Mouse (Mus musculus) neural tube, embryonic 11.5 days (tissue): ENCODE measurements around the gene Trim37. TPM values are rescaled to one million over a fixed set of nuclear protein-coding genes. Genes with fewer than 3 reads are reported as not detected.
A peak's percentile ranks its signal among the peaks of the same experiment; 100 is the strongest.

ENCODE experiments used
- ATAC-seq: fragments of 200-750 bp; cut with Nextera tagmentation; 2 replicates; pipeline ENCODE4 v1.8.0; 2017; ENCODE audit warnings: moderate number of reproducible peaks, mild to moderate bottlenecking, moderate TSS enrichment, moderate library complexity; ENCODE audit not compliant: insufficient read depth, low FRiP score, low TSS enrichment
- DNase-seq: peaks from one replicate; pipeline ENCODE4 v3.0.0-alpha.2; 2015; ENCODE audit warnings: low spot score
- H3K27ac ChIP-seq: fragments of 300-500 bp; sonication (generic); 2 replicates; pipeline ENCODE4 v1.5.1; 2014; ENCODE audit warnings: low read depth, mild to moderate bottlenecking, low read length
- H3K27me3 ChIP-seq: fragments of 300-500 bp; sonication (generic); 2 replicates; pipeline ENCODE4 v1.6.1; 2014; ENCODE audit warnings: mild to moderate bottlenecking, low read length, mixed read lengths; ENCODE audit not compliant: control insufficient read depth, insufficient read depth
- H3K36me3 ChIP-seq: fragments of 300-500 bp; sonication (generic); 2 replicates; pipeline ENCODE4 v1.6.1; 2014; ENCODE audit warnings: mild to moderate bottlenecking, low read length, moderate library complexity, mixed read lengths; ENCODE audit not compliant: control insufficient read depth, insufficient read depth
- H3K4me1 ChIP-seq: fragments of 300-500 bp; sonication (generic); 2 replicates; pipeline ENCODE4 v1.6.1; 2014; ENCODE audit warnings: low read length, mixed read lengths; ENCODE audit not compliant: control insufficient read depth, insufficient read depth
- H3K4me2 ChIP-seq: fragments of 300-500 bp; sonication (generic); 2 replicates; pipeline ENCODE4 v1.6.1; 2014; ENCODE audit warnings: low read depth, mild to moderate bottlenecking, moderate library complexity
- H3K4me3 ChIP-seq: fragments of 300-500 bp; sonication (generic); 2 replicates; pipeline ENCODE4 v1.5.1; 2014; ENCODE audit warnings: low read depth, low read length
- H3K9ac ChIP-seq: fragments of 300-500 bp; sonication (generic); 2 replicates; pipeline ENCODE4 v1.6.1; 2014; ENCODE audit warnings: mild to moderate bottlenecking, low read length
- H3K9me3 ChIP-seq: fragments of 300-500 bp; sonication (generic); 2 replicates; pipeline ENCODE4 v1.6.1; 2016; ENCODE audit warnings: low read length; ENCODE audit not compliant: control insufficient read depth
- WGBS: fragments of 180-500 bp; shearing (Covaris S2); extraction: QIAGEN DNeasy Blood & Tissue Kit; methylation state at CpG from one replicate; pipeline ENCODE4 v1.1.7; 2014; 5-methylcytosine and 5-hydroxymethylcytosine counted together
- polyA plus RNA-seq: library from polyadenylated mRNA; unstranded; fragments of >200 nt; fragmentation: Nextera tagmentation; extraction: Ambion mirVana; gene quantifications from 2 replicates; pipeline ENCODE4 v1.2.1, GENCODE M21; 2014

The Trim37 gene
- polyA plus RNA-seq, 1 experiment from 2014 or later = 80.3 TPM

DNA sequence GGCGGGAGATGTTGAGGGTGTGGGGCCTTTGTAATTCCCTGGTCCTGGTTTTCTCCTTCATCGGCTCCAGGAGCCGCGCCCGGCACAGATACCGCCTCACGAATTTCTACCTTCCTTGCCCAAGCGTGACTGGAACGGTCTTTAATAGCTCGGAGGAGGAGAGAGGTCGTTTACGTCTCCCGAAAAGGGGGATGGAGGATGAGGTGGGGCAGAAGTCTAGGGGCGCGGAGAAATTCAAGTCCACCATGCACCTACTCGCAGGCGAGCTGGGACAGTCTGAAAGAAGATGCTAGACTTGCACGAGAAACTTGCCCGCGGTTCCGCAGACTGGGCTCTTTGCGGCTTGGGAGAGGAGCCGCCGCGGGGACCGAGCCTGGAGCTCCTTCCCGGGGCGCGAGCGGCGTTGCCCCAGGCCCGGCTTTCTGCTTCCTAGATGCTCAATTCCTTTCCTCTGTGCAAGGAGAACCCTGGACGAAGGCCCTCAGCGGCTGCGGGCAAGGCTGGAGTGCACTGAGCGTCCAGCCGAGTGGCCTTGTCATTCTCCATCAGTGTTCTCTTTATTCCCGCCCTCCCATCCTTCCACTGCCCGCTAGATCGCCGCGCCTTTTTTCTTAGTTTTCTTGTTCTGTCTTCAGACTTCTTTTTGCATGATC is 17.2 kb upstream of the Trim37 start:
- H3K4me2 ChIP-seq = peak overlapping the region; percentile 51
- ATAC-seq = no peak
- DNase-seq = peak; percentile 58
- no peaks in the 10 kb centered on the region; the same call in 1 of the 2 replicates for H3K4me1 ChIP-seq
- H3K27ac ChIP-seq = peak overlapping the region; percentile 93
- H3K4me3 ChIP-seq = peak overlapping the region; percentile 95
- 0 out of 2 replicates have a peak, but pooled peaks cover under 1% of the 10 kb centered on the region for H3K36me3 ChIP-seq
- under 1% methylated on average over 42 of the region's 42 CpGs for WGBS
- H3K9me3 ChIP-seq = no peaks in the 10 kb centered on the region
- no peaks in the 10 kb centered on the region for H3K27me3 ChIP-seq
- H3K9ac ChIP-seq = peak overlapping the region; percentile 98

DNA sequence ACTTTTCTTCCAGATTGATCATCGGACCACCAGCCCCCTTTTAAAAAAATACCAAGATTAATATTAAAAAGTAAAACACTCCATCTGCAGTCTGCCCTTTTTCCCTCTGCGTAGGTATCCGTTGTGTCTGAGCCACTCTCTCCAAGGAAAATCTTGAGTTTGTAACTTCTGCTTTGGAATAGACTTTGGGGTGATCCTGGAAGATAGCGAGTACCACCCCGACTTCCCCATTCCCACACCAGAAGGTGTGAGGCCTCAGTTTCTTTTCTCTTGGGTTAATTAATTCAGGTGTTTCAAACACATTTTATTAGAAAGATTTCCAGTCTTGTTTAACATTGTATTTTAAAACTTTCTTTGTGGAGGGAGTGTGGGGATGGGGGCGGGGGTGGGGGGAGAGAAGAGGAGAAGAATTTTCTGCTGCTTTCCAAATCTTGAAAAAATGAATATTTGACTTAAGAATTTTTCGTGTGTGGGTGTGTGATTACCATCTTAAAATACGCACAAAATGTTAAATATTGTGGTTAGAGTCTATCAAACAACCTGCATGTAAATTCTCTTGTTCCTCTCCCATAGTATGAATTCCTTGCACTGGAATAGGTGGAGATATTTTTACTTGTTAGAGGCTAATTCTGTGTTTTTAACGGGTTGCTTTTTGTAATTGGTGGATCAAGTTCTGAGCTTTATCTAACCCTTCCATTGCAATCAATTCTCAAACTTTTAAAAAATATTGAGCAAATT is 16.5 kb upstream of the Trim37 start:
- no peak for ATAC-seq
- WGBS = 11% methylated on average over 9 of the region's 9 CpGs
- DNase-seq = no peak

DNA sequence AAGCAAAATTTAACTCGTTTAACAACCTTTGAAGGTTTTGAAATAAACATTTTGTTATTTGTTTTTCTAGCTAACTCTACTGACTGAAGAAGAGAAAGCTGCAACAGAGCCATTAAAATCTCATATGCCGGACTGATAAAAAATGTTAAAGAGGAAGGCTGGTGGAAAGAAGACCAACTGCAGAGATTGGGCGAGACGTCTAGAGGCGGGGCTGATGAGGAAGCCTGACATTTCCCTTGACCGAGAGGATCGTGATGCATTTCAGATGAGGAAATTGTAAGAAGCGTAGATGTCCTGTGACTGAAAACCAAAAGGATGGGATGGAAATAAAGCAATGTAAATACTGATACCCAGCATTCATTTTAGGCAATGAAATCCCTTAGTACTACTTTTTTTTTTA is 5.0 kb upstream of the Trim37 start:
- Histone ChIP-seq H3K9ac (no peak overlapping the region), H3K27me3 (no peaks in the 10 kb centered on the region), H3K4me2 (no peak overlapping the region), H3K4me3 (no peak overlapping the region), H3K9me3 (no peaks in the 10 kb centered on the region), H3K36me3 (peaks cover 8% of the 10 kb centered on the region), H3K4me1 (peaks cover 5% of the 10 kb centered on the region; the same call in 1 of the 2 replicates), H3K27ac (no peak overlapping the region)
- no peak for DNase-seq
- WGBS = 89% methylated on average over 8 of the region's 8 CpGs
- no peak for ATAC-seq

More for the DNA sequence above, 16.5 kb upstream of the Trim37 start:
- H3K4me1 ChIP-seq = no peaks in the 10 kb centered on the region; the same call in 1 of the 2 replicates
- H3K9me3 ChIP-seq = no peaks in the 10 kb centered on the region
- peak overlapping the region; percentile 98 for H3K9ac ChIP-seq
- H3K27me3 ChIP-seq = no peaks in the 10 kb centered on the region
- H3K27ac ChIP-seq = peak overlapping the region; percentile 93
- peak overlapping the region; percentile 95 for H3K4me3 ChIP-seq
- H3K36me3 ChIP-seq = peaks cover 3% of the 10 kb centered on the region; the same call in 1 of the 2 replicates
- H3K4me2 ChIP-seq = peak overlapping the region; percentile 51

DNA sequence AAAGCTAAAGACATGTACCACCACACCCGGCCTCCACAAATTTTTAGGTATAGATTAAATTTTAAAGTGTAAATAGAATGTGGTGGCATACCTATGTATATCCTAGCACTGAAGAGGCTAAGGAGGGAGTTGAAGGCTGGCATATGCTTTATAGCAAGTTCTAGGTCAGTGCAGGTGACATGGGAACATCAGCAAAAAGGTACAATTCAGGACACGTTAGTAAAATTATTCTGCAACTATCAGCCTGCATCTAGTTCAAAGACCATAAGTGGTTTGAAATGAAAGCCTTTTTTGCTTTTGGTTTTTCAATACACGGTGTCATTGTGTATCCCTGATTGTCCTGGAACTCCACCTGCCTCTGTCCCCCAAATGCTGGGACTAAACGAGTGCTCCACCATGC is 1.3 kb upstream of the Trim37 start:
- peak overlapping the region; percentile 75 for H3K4me2 ChIP-seq
- H3K9me3 ChIP-seq = no peaks in the 10 kb centered on the region
- no peaks in the 10 kb centered on the region for H3K27me3 ChIP-seq
- H3K27ac ChIP-seq = peak overlapping the region; percentile 42; the same call in 1 of the 2 replicates
- no peak overlapping the region; the same call in 1 of the 2 replicates for H3K9ac ChIP-seq
- no peak overlapping the region for H3K4me3 ChIP-seq
- no peak for DNase-seq
- peaks cover 9% of the 10 kb centered on the region for H3K36me3 ChIP-seq
- peaks cover 16% of the 10 kb centered on the region for H3K4me1 ChIP-seq
- no peak for ATAC-seq
- WGBS = 62% methylated on average over 4 of the region's 4 CpGs

DNA sequence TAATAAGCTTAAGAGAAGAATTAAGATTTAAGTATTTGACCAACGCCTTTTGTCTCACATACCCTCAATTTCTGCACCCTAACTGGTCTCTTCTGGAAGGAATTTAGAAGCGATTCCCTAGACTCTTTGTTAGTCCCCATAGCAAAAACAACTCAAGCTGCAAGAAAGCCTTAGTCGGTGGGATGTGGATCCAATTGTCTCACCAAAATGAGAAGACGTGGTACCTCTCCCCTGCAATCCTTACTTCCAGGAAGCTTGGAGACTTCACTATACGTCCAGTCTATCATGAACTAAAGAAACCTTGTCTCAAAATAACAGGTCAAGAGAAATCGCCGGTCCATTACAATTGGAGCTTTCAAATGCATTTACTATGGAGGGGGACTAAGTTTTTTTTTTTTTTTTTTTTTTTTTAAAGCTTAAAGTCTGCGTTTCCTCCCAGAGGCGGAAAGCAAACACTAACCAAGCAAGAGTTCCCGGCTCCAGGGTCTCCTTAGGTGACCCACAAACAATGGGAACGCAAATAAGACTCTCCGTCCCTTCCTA is 525 bp upstream of the Trim37 start:
- peak overlapping the region; percentile 84 for H3K4me3 ChIP-seq
- peaks cover 16% of the 10 kb centered on the region for H3K4me1 ChIP-seq
- H3K36me3 ChIP-seq = peaks cover 11% of the 10 kb centered on the region
- 1% methylated on average over 12 of the region's 12 CpGs for WGBS
- DNase-seq (peak; percentile 29), ATAC-seq (0 out of 2 replicates have a peak, but pooled peaks have one; percentile 6)
- H3K4me2 ChIP-seq = peak overlapping the region; percentile 75
- peak overlapping the region; percentile 83 for H3K27ac ChIP-seq
- no peaks in the 10 kb centered on the region for H3K9me3 ChIP-seq
- peak overlapping the region; percentile 69 for H3K9ac ChIP-seq
- no peaks in the 10 kb centered on the region for H3K27me3 ChIP-seq

DNA sequence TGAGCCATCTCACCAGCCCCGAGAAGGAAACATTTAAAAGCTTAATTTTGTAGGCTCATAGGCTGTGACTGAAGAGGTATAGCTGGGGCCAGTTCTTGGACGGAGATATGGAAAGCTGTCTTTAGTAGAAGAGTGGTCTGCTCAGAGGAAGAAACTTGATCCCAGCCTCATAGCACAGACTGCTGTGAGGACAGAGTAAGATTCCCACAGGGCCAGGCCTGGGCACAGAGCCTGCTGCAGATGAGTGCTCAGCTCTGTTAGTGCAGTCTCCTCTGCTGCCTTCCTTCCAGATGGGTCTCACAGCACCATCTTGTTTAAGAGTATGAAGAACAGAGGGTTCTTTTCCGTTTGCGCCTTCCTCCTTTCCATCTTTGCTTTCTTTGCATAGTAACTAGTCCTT is 9.4 kb downstream of the Trim37 start:
- WGBS = 93% methylated on average over 4 of the region's 4 CpGs
- no peak for ATAC-seq
- no peaks in the 10 kb centered on the region; the same call in 1 of the 2 replicates for H3K36me3 ChIP-seq

DNA sequence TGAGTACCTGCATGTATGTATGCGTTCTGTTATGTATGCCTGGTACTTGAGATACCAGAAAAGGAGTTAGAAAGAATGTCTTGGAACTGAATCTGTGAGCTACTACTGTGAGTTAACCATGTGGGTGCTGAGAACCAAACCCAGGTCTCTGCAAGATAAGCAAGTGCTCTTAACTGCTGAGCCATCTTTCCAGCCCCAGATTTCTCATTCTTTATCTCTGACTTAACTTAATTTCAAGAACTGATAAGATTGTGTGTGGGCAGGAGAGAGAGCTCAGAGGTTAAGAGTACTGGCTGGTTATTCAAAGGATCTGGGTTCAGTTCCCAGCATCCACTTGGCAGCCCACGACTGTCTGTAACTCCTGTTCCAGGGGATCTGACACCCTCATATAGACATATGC is 31.1 kb downstream of the Trim37 start:
- H3K4me2 ChIP-seq = no peak overlapping the region
- no peak overlapping the region for H3K4me3 ChIP-seq
- DNase-seq = no peak
- H3K9ac ChIP-seq = no peak overlapping the region
- no peaks in the 10 kb centered on the region for H3K27me3 ChIP-seq
- no peak for ATAC-seq
- H3K9me3 ChIP-seq = no peaks in the 10 kb centered on the region
- peaks cover 2% of the 10 kb centered on the region; the same call in 1 of the 2 replicates for H3K36me3 ChIP-seq
- no peaks in the 10 kb centered on the region for H3K4me1 ChIP-seq
- no peak overlapping the region for H3K27ac ChIP-seq
- 93% methylated on average over 2 of the region's 2 CpGs for WGBS

More for the DNA sequence above, 9.4 kb downstream of the Trim37 start:
- DNase-seq = no peak
- Histone ChIP-seq H3K9ac (no peak overlapping the region), H3K4me1 (no peaks in the 10 kb centered on the region), H3K9me3 (no peaks in the 10 kb centered on the region), H3K27ac (no peak overlapping the region), H3K4me3 (no peak overlapping the region), H3K4me2 (no peak overlapping the region), H3K27me3 (no peaks in the 10 kb centered on the region)

DNA sequence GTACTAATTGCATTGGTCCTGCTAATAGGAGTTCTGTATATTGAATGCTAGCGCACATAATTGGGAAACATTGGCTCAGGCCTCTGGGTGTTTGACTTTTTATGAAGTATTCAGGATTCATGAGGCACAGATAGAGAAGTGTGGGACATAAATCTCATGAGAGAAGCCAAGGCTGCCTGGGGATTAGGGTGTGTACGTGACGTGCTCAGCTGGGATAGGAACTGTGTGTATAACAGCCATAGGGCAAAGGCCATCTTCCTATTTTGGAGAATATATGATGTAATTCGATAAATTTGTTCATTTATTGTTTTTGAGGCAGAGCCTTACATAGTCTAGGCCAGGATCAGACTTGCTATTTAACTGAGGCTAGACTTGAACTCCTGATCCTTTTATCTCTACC is 35.8 kb downstream of the Trim37 start:
- H3K9me3 ChIP-seq = no peaks in the 10 kb centered on the region
- peaks cover 9% of the 10 kb centered on the region for H3K36me3 ChIP-seq
- DNase-seq (no peak), ATAC-seq (no peak)
- no peak overlapping the region for H3K9ac ChIP-seq
- no peaks in the 10 kb centered on the region for H3K4me1 ChIP-seq
- no peak overlapping the region for H3K27ac ChIP-seq
- WGBS = 93% methylated on average over 4 of the region's 4 CpGs
- H3K4me2 ChIP-seq = no peak overlapping the region
- no peak overlapping the region for H3K4me3 ChIP-seq
- no peaks in the 10 kb centered on the region for H3K27me3 ChIP-seq
